11 mouse cellular contexts compared by ENCODE assay signal in genomic region chr13:52455329-52455728, GRCm38 (mm10).
DNase-seq lines count a peak whose midpoint lies in the region; ATAC-seq lines count a peak whose summit lies in the region.
"Had no signal": no experiment of that assay in that cellular context is flagged by ENCODE, and none has a peak within 500 bp of the region (broad histone marks: within the 10 kb centered on the region; RNA-seq: fewer than 3 reads in every experiment).

No protein-coding gene starts in this region.

- H3K9me3 ChIP-seq in midbrain, embryonic 15.5 days: no peaks in the 10 kb centered on the region
- H3K9me3 ChIP-seq: hindbrain, embryonic 15.5 days; neural tube, embryonic 13.5 days had no signal

- intact Hi-C loops in gastrocnemius, postnatal 14 days (cut with DNase I; ENCODE audit: low total_unique reads): no loop called here

- peak; percentile 10 for DNase-seq in kidney, postnatal 10 days
- no peak for DNase-seq in kidney, adult 18-20 months
- peak; percentile 91 for DNase-seq in brain, adult 2 months (ENCODE audit: low read depth, low spot score)
- peak; percentile 41 for DNase-seq in gastrocnemius, postnatal 14 days
- peak; percentile 12 for DNase-seq in lung, postnatal 25 days (ENCODE audit: low spot score)
- DNase-seq in T-cell, adult 2 months (ENCODE audit: low spot score): no peak

- no peak overlapping the region for H3K27ac ChIP-seq in midbrain, embryonic 15.5 days
- H3K27ac ChIP-seq: hindbrain, embryonic 15.5 days; neural tube, embryonic 13.5 days had no signal

- H3K9ac ChIP-seq in midbrain, embryonic 15.5 days: no peak overlapping the region
- H3K9ac ChIP-seq: hindbrain, embryonic 15.5 days; neural tube, embryonic 13.5 days had no signal

- ATAC-seq in megakaryocyte-erythroid progenitor cell, adult 5-6 weeks (replicated peaks; ENCODE audit: low FRiP score, low TSS enrichment, poor library complexity, severe bottlenecking): no peak
- ATAC-seq in midbrain, embryonic 15.5 days (replicated peaks): no peak

- 0 out of 2 replicates have a peak, but pooled peaks cover 4% of the 10 kb centered on the region for H3K27me3 ChIP-seq in midbrain, embryonic 15.5 days (replicated peaks)
- H3K27me3 ChIP-seq: hindbrain, embryonic 15.5 days; neural tube, embryonic 13.5 days had no signal

- 60% methylated on average over 9 of the region's 9 CpGs for WGBS in midbrain, embryonic 15.5 days

- no peak overlapping the region for H3K4me2 ChIP-seq in midbrain, embryonic 15.5 days
- H3K4me2 ChIP-seq: hindbrain, embryonic 15.5 days; neural tube, embryonic 13.5 days had no signal

- H3K4me1 ChIP-seq in midbrain, embryonic 15.5 days: peaks cover 5% of the 10 kb centered on the region; the same call in 1 of the 2 replicates

- H3K4me3 ChIP-seq in midbrain, embryonic 15.5 days: no peak overlapping the region
- H3K4me3 ChIP-seq: erythroblast, embryonic 14.5 days; hindbrain, embryonic 15.5 days; neural tube, embryonic 13.5 days had no signal

- H3K36me3 ChIP-seq in midbrain, embryonic 15.5 days (replicated peaks): no peaks in the 10 kb centered on the region
- H3K36me3 ChIP-seq: hindbrain, embryonic 15.5 days; neural tube, embryonic 13.5 days had no signal

Comparison
In these comparisons a context has a peak if more than half of its experiments do, and no peak if none do; other contexts are left out.
1. DNase-seq: peak in kidney, postnatal 10 days (single experiment), brain, adult 2 months (single experiment), gastrocnemius, postnatal 14 days (single experiment) and lung, postnatal 25 days (single experiment); none in kidney, adult 18-20 months (single experiment) and T-cell, adult 2 months (single experiment).